Mouse (Mus musculus) embryonic facial prominence, embryonic 15.5 days (tissue): Measurements from ENCODE around the gene Samd15. TPM values are rescaled to one million over a fixed set of nuclear protein-coding genes. Genes with fewer than 3 reads are reported as not detected.
"Not testable (repeated sequence)": the region's sequence is repeated elsewhere in the genome, so short reads cannot be mapped to it uniquely, and the experiment has no call there.

Experiments used
- ATAC-seq: fragments of 200-750 bp; cut with Nextera tagmentation; 2 replicates; pipeline ENCODE4 v1.8.0; 2017; ENCODE audit warnings: low read depth, moderate TSS enrichment; ENCODE audit not compliant: insufficient number of reproducible peaks, low FRiP score, low TSS enrichment
- H3K27ac ChIP-seq: fragments of 300-500 bp; sonication (generic); replicated peaks from 2 replicates; pipeline ENCODE4 v1.5.1; 2015; ENCODE audit warnings: mild to moderate bottlenecking, inconsistent platforms
- H3K27me3 ChIP-seq: fragments of 300-500 bp; sonication (generic); 2 replicates; pipeline ENCODE4 v1.6.1; 2015; ENCODE audit warnings: inconsistent platforms
- H3K36me3 ChIP-seq: fragments of 300-500 bp; sonication (generic); 2 replicates; pipeline ENCODE4 v1.6.1; 2015; ENCODE audit warnings: mild to moderate bottlenecking, inconsistent platforms
- H3K4me1 ChIP-seq: fragments of 300-500 bp; sonication (generic); 2 replicates; pipeline ENCODE4 v1.6.1; 2015; ENCODE audit warnings: inconsistent platforms
- H3K4me2 ChIP-seq: fragments of 300-500 bp; sonication (generic); replicated peaks from 2 replicates; pipeline ENCODE4 v1.6.1; 2015; ENCODE audit warnings: mild to moderate bottlenecking, inconsistent platforms
- H3K4me3 ChIP-seq: fragments of 300-500 bp; sonication (generic); replicated peaks from 2 replicates; pipeline ENCODE4 v1.5.1; 2015; ENCODE audit warnings: mild to moderate bottlenecking, inconsistent platforms
- H3K9ac ChIP-seq: fragments of 300-500 bp; sonication (generic); 2 replicates; pipeline ENCODE4 v1.6.1; 2015; ENCODE audit warnings: inconsistent platforms
- H3K9me3 ChIP-seq: fragments of 300-500 bp; sonication (generic); replicated peaks from 2 replicates; pipeline ENCODE4 v1.6.1; 2016; ENCODE audit warnings: inconsistent platforms
- WGBS: fragments of 180-500 bp; shearing (Covaris S2); methylation state at CpG from one replicate; pipeline ENCODE4 v1.1.7; 2015; 5-methylcytosine and 5-hydroxymethylcytosine counted together
- polyA plus RNA-seq: library from polyadenylated mRNA; unstranded; fragments of >200 nt; fragmentation: Nextera tagmentation; extraction: Ambion mirVana; gene quantifications from 2 replicates; pipeline ENCODE4 v1.2.1, GENCODE M21; 2015

Gene Samd15
- polyA plus RNA-seq, 1 experiment from 2014 or later, result 1.8 TPM

- H3K27ac ChIP-seq, result no peak overlapping the region
- no peaks in the 10 kb centered on the region for H3K9me3 ChIP-seq
- 37% methylated on average over 6 of the region's 6 CpGs for WGBS
- H3K4me2 ChIP-seq, result peak overlapping the region; percentile 87
- H3K4me3 ChIP-seq, result peak overlapping the region; percentile 83
- H3K36me3 ChIP-seq, result no peaks in the 10 kb centered on the region
- no peak for ATAC-seq
- peaks cover 3% of the 10 kb centered on the region; the same call in 1 of the 2 replicates for H3K4me1 ChIP-seq
- no peak overlapping the region for H3K9ac ChIP-seq
- H3K27me3 ChIP-seq, result no peaks in the 10 kb centered on the region
Measured at GRCm38 (mm10) chr12:87198792-87199191, 731 bp upstream of the Samd15 start.

- peak within 1 kb of the TSS; percentile 74 for H3K27ac ChIP-seq
- under 1% methylated on average over 62 of the region's 70 CpGs for WGBS
- H3K27me3 ChIP-seq, result no peaks in the 10 kb centered on the region
- H3K9me3 ChIP-seq, result no peaks in the 10 kb centered on the region
- no peaks in the 10 kb centered on the region for H3K36me3 ChIP-seq
- H3K4me1 ChIP-seq, result peaks cover 3% of the 10 kb centered on the region; the same call in 1 of the 2 replicates
- peak within 1 kb of the TSS; percentile 83 for H3K4me3 ChIP-seq
- peak within 1 kb of the TSS; percentile 84 for H3K9ac ChIP-seq
- peak within 1 kb of the TSS; percentile 87 for H3K4me2 ChIP-seq
- ATAC-seq, result peak; percentile 92
Measured at GRCm38 (mm10) chr12:87199973-87200586, 557 bp downstream of the Samd15 start, which contains the start of gene Tmed8. TSS of gene Tmed8 (minus strand) at chr12:87200454.

DNA sequence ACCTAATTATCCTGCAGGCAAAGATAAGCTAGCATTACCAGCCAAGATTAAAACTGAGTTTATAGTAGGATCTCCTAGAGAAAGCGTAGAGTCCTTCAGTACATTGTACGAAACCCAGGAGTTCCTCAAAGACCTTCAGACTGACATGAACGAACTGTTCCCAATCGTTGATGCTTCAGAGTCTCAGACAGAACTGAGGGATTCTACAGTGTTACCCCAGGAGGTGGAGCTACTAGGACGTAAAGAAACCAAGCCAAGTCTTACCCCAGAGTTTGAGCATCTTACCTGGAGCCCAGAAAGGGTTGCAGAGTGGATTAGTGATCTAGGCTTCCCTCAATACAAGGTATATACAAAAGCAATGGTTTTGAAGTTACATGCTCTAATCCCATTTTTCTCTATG lies 2.2 kb downstream of the Samd15 start:
- H3K4me2 ChIP-seq, result no peak overlapping the region
- ATAC-seq, result no peak
- H3K27me3 ChIP-seq, result no peaks in the 10 kb centered on the region
- WGBS, result 62% methylated on average over 5 of the region's 5 CpGs
- H3K36me3 ChIP-seq, result no peaks in the 10 kb centered on the region
- H3K4me3 ChIP-seq, result no peak overlapping the region
- H3K9me3 ChIP-seq, result no peaks in the 10 kb centered on the region
- no peak overlapping the region for H3K9ac ChIP-seq
- H3K27ac ChIP-seq, result no peak overlapping the region
- peaks cover 3% of the 10 kb centered on the region; the same call in 1 of the 2 replicates for H3K4me1 ChIP-seq

- not testable (repeated sequence) for H3K9ac ChIP-seq, ATAC-seq, H3K27ac ChIP-seq, H3K4me1 ChIP-seq, H3K9me3 ChIP-seq, H3K4me3 ChIP-seq, H3K27me3 ChIP-seq, H3K36me3 ChIP-seq, H3K4me2 ChIP-seq
- 88% methylated on average over 5 of the region's 5 CpGs for WGBS
Measured at GRCm38 (mm10) chr12:87205789-87206188, 6.3 kb downstream of the Samd15 start.

DNA sequence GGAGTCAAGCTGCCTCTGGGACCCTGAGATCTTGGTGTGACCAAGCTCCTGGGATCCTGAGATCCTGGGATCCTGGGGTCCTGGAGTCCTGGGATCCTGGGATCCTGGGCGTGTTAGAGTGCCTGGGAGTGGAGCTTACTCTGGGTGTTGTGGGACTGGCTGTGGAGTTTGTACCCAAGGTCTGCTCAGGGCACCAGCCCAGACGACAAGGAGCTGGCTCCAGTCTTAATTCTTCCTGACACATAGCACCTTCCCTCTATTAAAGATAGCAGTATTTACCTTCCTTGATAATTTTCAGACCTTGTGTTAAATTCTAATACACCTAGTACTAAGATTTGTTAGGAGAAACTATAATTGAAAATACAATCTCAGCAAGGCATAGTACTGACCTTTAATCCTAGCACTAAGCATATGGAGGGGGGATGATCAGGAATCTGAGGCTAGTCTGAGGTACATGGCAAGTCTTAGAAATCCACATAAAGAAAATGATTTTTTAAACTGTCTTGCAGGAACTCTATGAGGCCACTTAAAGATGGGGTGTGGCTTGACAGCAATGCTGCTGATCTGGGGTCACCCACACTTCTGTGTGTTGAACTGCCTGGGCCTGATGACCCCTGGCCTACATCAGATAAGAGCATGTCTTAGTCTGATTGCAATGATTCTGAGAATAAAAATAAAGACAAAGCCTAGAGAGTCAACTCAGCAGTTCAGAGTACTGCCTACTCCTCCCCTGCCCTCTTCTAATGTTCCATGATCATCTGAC lies 13.5 kb downstream of the Samd15 start:
- no peak overlapping the region for H3K27ac ChIP-seq
- no peaks in the 10 kb centered on the region for H3K4me1 ChIP-seq
- no peaks in the 10 kb centered on the region for H3K27me3 ChIP-seq
- no peak overlapping the region for H3K4me3 ChIP-seq
- no peaks in the 10 kb centered on the region for H3K9me3 ChIP-seq
- WGBS, result 65% methylated on average over 2 of the region's 2 CpGs
- ATAC-seq, result no peak
- no peaks in the 10 kb centered on the region for H3K36me3 ChIP-seq
- H3K9ac ChIP-seq, result no peak overlapping the region
- H3K4me2 ChIP-seq, result no peak overlapping the region

DNA sequence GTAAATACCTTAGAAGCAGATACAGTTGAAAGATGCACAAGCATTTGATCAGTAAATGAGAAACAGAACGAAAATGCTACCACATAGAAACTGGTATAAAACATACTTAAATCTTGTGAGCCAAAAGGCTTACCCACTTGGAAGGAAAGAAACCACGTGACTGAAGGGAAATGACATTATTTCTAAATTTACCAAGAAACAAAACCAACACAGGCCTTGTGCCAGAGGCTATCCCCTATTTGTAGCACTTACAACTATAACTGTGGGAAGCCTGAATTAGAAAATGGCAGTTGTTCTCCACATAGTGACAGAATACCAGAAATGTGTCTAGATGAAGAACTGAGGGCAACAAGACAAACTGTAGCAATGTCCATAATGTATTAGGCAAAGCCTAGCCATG lies 16.5 kb downstream of the Samd15 start:
- 47% methylated on average over 2 of the region's 2 CpGs for WGBS
- Histone ChIP-seq H3K4me1 (no peaks in the 10 kb centered on the region), H3K36me3 (no peaks in the 10 kb centered on the region), H3K9me3 (no peaks in the 10 kb centered on the region), H3K27me3 (no peaks in the 10 kb centered on the region), H3K4me2 (no peak overlapping the region), H3K27ac (no peak overlapping the region), H3K9ac (no peak overlapping the region), H3K4me3 (no peak overlapping the region)
- no peak for ATAC-seq

DNA sequence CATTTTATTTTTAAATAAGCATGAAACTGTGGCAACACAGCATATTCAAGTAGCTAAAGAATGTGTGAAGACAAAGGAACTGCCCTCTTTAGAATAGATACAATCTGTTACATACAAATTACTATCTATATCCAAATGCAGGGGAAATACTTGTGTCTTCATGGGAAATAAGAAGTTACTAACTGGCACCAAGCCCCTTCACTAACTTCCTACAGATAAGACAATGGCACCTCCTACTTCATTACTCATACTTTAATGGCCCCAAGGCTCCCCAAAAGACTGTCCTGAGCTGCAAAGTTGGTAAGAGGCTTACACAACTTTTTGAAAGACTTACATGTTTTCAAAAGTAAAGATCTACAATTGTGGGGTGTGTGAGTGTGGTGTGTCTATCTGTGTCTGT lies 18.1 kb downstream of the Samd15 start:
- Histone ChIP-seq H3K27me3 (no peaks in the 10 kb centered on the region), H3K9me3 (no peaks in the 10 kb centered on the region), H3K4me1 (no peaks in the 10 kb centered on the region), H3K36me3 (no peaks in the 10 kb centered on the region), H3K4me3 (no peak overlapping the region), H3K4me2 (no peak overlapping the region), H3K9ac (no peak overlapping the region), H3K27ac (no peak overlapping the region)
- no peak for ATAC-seq

DNA sequence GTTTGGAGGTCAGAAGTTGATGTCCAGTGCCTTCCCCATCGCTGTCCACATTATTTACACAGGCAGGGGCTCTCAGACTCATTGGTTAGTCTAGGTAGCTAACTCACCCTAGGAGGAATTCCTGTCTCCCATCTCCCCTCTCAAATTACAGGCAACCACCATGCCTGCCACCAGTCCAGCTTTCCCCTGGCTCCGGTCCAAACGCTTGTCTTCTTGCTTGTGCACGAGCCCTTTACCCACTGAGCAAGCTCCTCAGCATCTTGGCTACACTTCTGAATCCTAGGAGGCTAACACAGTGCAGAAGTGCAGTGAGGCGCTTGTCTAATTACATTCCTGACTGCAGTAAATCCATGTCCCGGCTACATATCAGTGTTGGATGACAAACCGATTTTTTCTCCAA lies 19.8 kb downstream of the Samd15 start:
- WGBS, result 56% methylated on average over 7 of the region's 7 CpGs
- Histone ChIP-seq H3K9ac (no peak overlapping the region), H3K9me3 (no peaks in the 10 kb centered on the region), H3K36me3 (no peaks in the 10 kb centered on the region), H3K27ac (no peak overlapping the region), H3K4me1 (no peaks in the 10 kb centered on the region), H3K4me2 (no peak overlapping the region), H3K27me3 (no peaks in the 10 kb centered on the region), H3K4me3 (no peak overlapping the region)
- no peak for ATAC-seq

GRCm38 (mm10) chr12:87224950-87225349 lies 25.4 kb downstream of the Samd15 start:
- Histone ChIP-seq H3K9ac (no peak overlapping the region), H3K4me3 (no peak overlapping the region), H3K4me2 (no peak overlapping the region), H3K4me1 (no peaks in the 10 kb centered on the region), H3K27ac (no peak overlapping the region), H3K9me3 (no peaks in the 10 kb centered on the region), H3K36me3 (no peaks in the 10 kb centered on the region), H3K27me3 (no peaks in the 10 kb centered on the region)
- ATAC-seq, result no peak
- 60% methylated on average over 10 of the region's 10 CpGs for WGBS

DNA sequence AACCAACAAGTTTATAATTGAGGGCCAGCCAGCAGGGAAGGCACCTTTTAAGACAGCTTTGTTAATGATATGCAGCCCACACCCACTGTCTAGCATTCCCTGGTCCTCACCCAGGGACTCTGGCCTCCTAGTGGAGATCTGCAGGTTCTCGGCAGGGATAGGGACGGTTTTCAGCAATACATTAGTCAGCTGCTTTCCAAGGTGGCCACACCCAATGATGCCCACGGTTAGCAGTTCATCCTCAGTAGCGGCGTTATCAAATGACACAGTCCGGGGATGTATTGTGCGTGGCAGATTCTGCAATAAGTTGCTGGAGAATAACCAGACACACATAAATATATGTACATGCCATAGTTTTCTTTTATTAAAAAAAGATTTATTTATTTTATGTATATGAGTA lies 27.3 kb downstream of the Samd15 start:
- H3K4me1 ChIP-seq, result no peaks in the 10 kb centered on the region
- H3K27me3 ChIP-seq, result no peaks in the 10 kb centered on the region
- H3K9ac ChIP-seq, result no peak overlapping the region
- ATAC-seq, result no peak
- no peaks in the 10 kb centered on the region for H3K9me3 ChIP-seq
- no peaks in the 10 kb centered on the region for H3K36me3 ChIP-seq
- H3K27ac ChIP-seq, result no peak overlapping the region
- 72% methylated on average over 7 of the region's 7 CpGs for WGBS
- no peak overlapping the region for H3K4me2 ChIP-seq
- no peak overlapping the region for H3K4me3 ChIP-seq

- 85% methylated on average over 2 of the region's 2 CpGs for WGBS
- ATAC-seq, result no peak
- H3K27ac ChIP-seq, result no peak overlapping the region
- H3K9ac ChIP-seq, result no peak overlapping the region
- H3K27me3 ChIP-seq, result no peaks in the 10 kb centered on the region
- no peaks in the 10 kb centered on the region for H3K36me3 ChIP-seq
- no peaks in the 10 kb centered on the region for H3K9me3 ChIP-seq
- H3K4me3 ChIP-seq, result no peak overlapping the region
- no peaks in the 10 kb centered on the region for H3K4me1 ChIP-seq
- no peak overlapping the region for H3K4me2 ChIP-seq
Measured at GRCm38 (mm10) chr12:87229633-87230032, 30.1 kb downstream of the Samd15 start.
